Mouse (Mus musculus): ENCODE results near the gene Foxo3.

GRCm38 (mm10) chr10:42245636-42246035, 30.9 kb downstream of the Foxo3 start:
- no peak for TF ChIP-seq CTCF (IDR thresholded peaks at IDR 0.05; ENCODE audit: extremely low read depth, insufficient read depth, low read length)
- TF ChIP-seq POLR2A (IDR thresholded peaks at IDR 0.05; ENCODE audit: extremely low read depth, insufficient read depth, low read length), result no peak

Measured in cortical plate, adult 2 months (tissue).